In genomic region chr9:75022546-75022945, GRCm38 (mm10) we compare ENCODE assay signal across 22 mouse cellular contexts. TPM values are rescaled to one million over a fixed set of nuclear protein-coding genes. Genes with fewer than 3 reads are reported as not detected.
A peak's percentile ranks its signal among the peaks of the same experiment; 100 is the strongest.
DNase-seq lines count a peak whose midpoint lies in the region; ATAC-seq and TF ChIP-seq lines count a peak whose summit lies in the region.
"Had no signal": no experiment of that assay in that cellular context is flagged by ENCODE, and none has a peak within 500 bp of the region (broad histone marks: within the 10 kb centered on the region; RNA-seq: fewer than 3 reads in every experiment).

No protein-coding gene starts in this region.

- no peak for TF ChIP-seq POLR2A in testis, adult 2 months (IDR thresholded peaks at IDR 0.05; ENCODE audit: control insufficient read depth, low read depth, low read length)

- ATAC-seq in stomach, embryonic 16.5 days (ENCODE audit: insufficient read depth, low FRiP score), result no peak
- ATAC-seq: forebrain, embryonic 15.5 days; hindbrain, postnatal 0 days had no signal

- peaks cover 2% of the 10 kb centered on the region; the same call in 1 of the 2 replicates for H3K36me3 ChIP-seq in testis, adult 2 months (ENCODE audit: control insufficient read depth, insufficient read depth, low read length)
- no peaks in the 10 kb centered on the region; the same call in 1 of the 2 replicates for H3K36me3 ChIP-seq in stomach, embryonic 16.5 days (ENCODE audit: control insufficient read depth, insufficient read depth, low read length)

- peak overlapping the region; percentile 59 for H3K27ac ChIP-seq in gastrocnemius, adult 2 months
- H3K27ac ChIP-seq in testis, adult 2 months (ENCODE audit: control insufficient read depth, insufficient read depth, low read depth, low read length), result 0 out of 2 replicates have a peak overlapping the region, but pooled peaks have one; percentile 46
- peak overlapping the region; percentile 17; the same call in 1 of the 2 replicates for H3K27ac ChIP-seq in stomach, embryonic 16.5 days (ENCODE audit: low read length)
- H3K27ac ChIP-seq: embryonic facial prominence, embryonic 12.5 days; forebrain, embryonic 15.5 days; heart, adult 2 months; heart, embryonic 15.5 days; hindbrain, embryonic 13.5 days; hindbrain, postnatal 0 days had no signal

- DNase-seq in gastrocnemius, adult 2 months, result no peak
- DNase-seq in gastrocnemius, adult 18-20 months (ENCODE audit: low spot score), result no peak
- DNase-seq in testis, postnatal 14 days (ENCODE audit: low spot score), result no peak
- no peak for DNase-seq in MN1 (ENCODE audit: low spot score)
- DNase-seq in layer of hippocampus, postnatal 10 days (ENCODE audit: low spot score in 2 of 2), result no peak
- DNase-seq: adrenal gland, adult 2 months; adrenal gland, postnatal 25 days; cerebellum, adult 2 months; cerebellum, postnatal 14 days; embryo, embryonic 11 days; gastrocnemius, postnatal 14 days; heart, adult 2 months; heart, postnatal 14 days had no signal

- no peak for TF ChIP-seq CTCF in gastrocnemius, adult 2 months (IDR thresholded peaks at IDR 0.05)
- TF ChIP-seq CTCF in testis, adult 2 months (IDR thresholded peaks at IDR 0.05; ENCODE audit: control insufficient read depth, insufficient read depth, insufficient replicate concordance, low read depth, low read length), result no peak

- no peaks in the 10 kb centered on the region for H3K27me3 ChIP-seq in testis, adult 2 months (ENCODE audit: control insufficient read depth, insufficient read depth, low read length)
- no peaks in the 10 kb centered on the region for H3K27me3 ChIP-seq in stomach, embryonic 16.5 days (ENCODE audit: control insufficient read depth, insufficient read depth, low read length)
- H3K27me3 ChIP-seq: embryonic facial prominence, embryonic 12.5 days; forebrain, embryonic 15.5 days; heart, embryonic 15.5 days; hindbrain, embryonic 13.5 days had no signal

- no peaks in the 10 kb centered on the region for H3K4me1 ChIP-seq in testis, adult 2 months (ENCODE audit: control insufficient read depth, insufficient read depth, low read length)
- no peaks in the 10 kb centered on the region for H3K4me1 ChIP-seq in stomach, embryonic 16.5 days (ENCODE audit: control insufficient read depth, insufficient read depth, low read length)
- H3K4me1 ChIP-seq: embryonic facial prominence, embryonic 12.5 days; forebrain, embryonic 15.5 days; hindbrain, embryonic 13.5 days had no signal

- H3K9me3 ChIP-seq in stomach, embryonic 16.5 days (replicated peaks; ENCODE audit: control insufficient read depth, low read length), result no peaks in the 10 kb centered on the region
- H3K9me3 ChIP-seq: embryonic facial prominence, embryonic 12.5 days; forebrain, embryonic 15.5 days; heart, embryonic 15.5 days; hindbrain, embryonic 13.5 days had no signal

- intact Hi-C loops in gastrocnemius, adult 2 months (cut with DNase I), result no loop called here

- no peak overlapping the region for H3K9ac ChIP-seq in stomach, embryonic 16.5 days (ENCODE audit: low read length)
- H3K9ac ChIP-seq: embryonic facial prominence, embryonic 12.5 days; forebrain, embryonic 15.5 days; heart, embryonic 15.5 days; hindbrain, embryonic 13.5 days had no signal

- WGBS in stomach, embryonic 16.5 days, result 70% methylated on average over 7 of the region's 7 CpGs

- no peak overlapping the region for H3K4me2 ChIP-seq in stomach, embryonic 16.5 days (ENCODE audit: low read depth, low read length)
- H3K4me2 ChIP-seq: embryonic facial prominence, embryonic 12.5 days; forebrain, embryonic 15.5 days; heart, embryonic 11.5 days; heart, embryonic 15.5 days; hindbrain, embryonic 13.5 days had no signal

- no peak overlapping the region for H3K4me3 ChIP-seq in gastrocnemius, adult 2 months
- H3K4me3 ChIP-seq in testis, adult 2 months (ENCODE audit: control insufficient read depth, low read depth, low read length), result no peak overlapping the region
- H3K4me3 ChIP-seq in stomach, embryonic 16.5 days (replicated peaks; ENCODE audit: low read length), result no peak overlapping the region
- H3K4me3 ChIP-seq: embryonic facial prominence, embryonic 12.5 days; erythroblast, embryonic 14.5 days; forebrain, embryonic 15.5 days; heart, adult 2 months; heart, embryonic 15.5 days; hindbrain, embryonic 13.5 days had no signal

RNA-seq across cellular contexts. Expression of gene Arpp19, which starts 14.9 kb away (rescaled TPM):
- 100 to 1,000 TPM; 125 to 160 TPM for total RNA-seq in gastrocnemius, adult 2 months (2021)
- total RNA-seq in gastrocnemius, adult 18-20 months (2021), result 100 to 1,000 TPM; 171 to 250 TPM
- polyA plus RNA-seq in testis, adult 2 months (2012; rRNA removed), result 8.9 and 14.0 TPM in 2 replicates
- polyA plus RNA-seq in stomach, embryonic 16.5 days (2015; fragmentation: Nextera tagmentation; extraction: Ambion mirVana), result 256 and 295 TPM in 2 replicates
- total RNA-seq in layer of hippocampus, postnatal 10 days (2021), result 100 to 1,000 TPM; 188 to 198 TPM

RNA-seq across cellular contexts. Expression of gene Myo5a, which starts 48.3 kb away (rescaled TPM):
- total RNA-seq in gastrocnemius, adult 2 months (2021), result 10 to 100 TPM in 1 of 2 experiments, 1 to 10 TPM in 1; 7.2 to 12.1 TPM
- total RNA-seq in gastrocnemius, adult 18-20 months (2021), result 10 to 100 TPM in 1 of 2 experiments, 1 to 10 TPM in 1; 9.5 to 12.7 TPM
- polyA plus RNA-seq in testis, adult 2 months (2012; rRNA removed), result 6.7 and 7.6 TPM in 2 replicates
- polyA plus RNA-seq in stomach, embryonic 16.5 days (2015; fragmentation: Nextera tagmentation; extraction: Ambion mirVana), result 9.4 and 10.5 TPM in 2 replicates
- total RNA-seq in layer of hippocampus, postnatal 10 days (2021), result 100 to 1,000 TPM; 200 to 212 TPM

Comparison
In these comparisons a context has a peak if more than half of its experiments do, and no peak if none do; other contexts are left out.
1. RNA of gene Myo5a, which starts 48.3 kb away (total RNA-seq): 200 to 212 TPM in layer of hippocampus, postnatal 10 days; 9.5 to 12.7 TPM in gastrocnemius, adult 18-20 months and 7.2 to 12.1 TPM in gastrocnemius, adult 2 months; every median in the first group is over 10 times any median in the second.
2. Peak in every context shown above with its lines, with median percentiles within 50 percentile points of each other: H3K27ac ChIP-seq.